Mouse (Mus musculus) brain, adult 10 weeks (tissue): ENCODE measurements around the gene Olfr1206. TPM values are rescaled to one million over a fixed set of nuclear protein-coding genes. Genes with fewer than 3 reads are reported as not detected.

Source experiments
- polyA plus RNA-seq: library from polyadenylated mRNA; stranded (reverse); fragments of 350-450 nt; fragmentation: Illumina TruSeq; extraction: RNeasy Lipid Tissue Mini Kit (QIAGEN cat#74804); gene quantifications from one replicate; pipeline ENCODE4 v1.2.3, GENCODE M21; 2015; ENCODE audit warnings: low read depth, low replicate concordance

Olfr1206 gene
- not detected for polyA plus RNA-seq

GRCm38 (mm10) chr2:88862931-88863330 is at the start of gene Olfr1206:
Olfr1206 (plus strand) TSS chr2:88863231.

GRCm38 (mm10) chr2:88814196-88814595 is 48.8 kb upstream of the Olfr1206 start, which contains the start of gene Olfr1202:
Olfr1202 (plus strand) TSS chr2:88814496.

GRCm38 (mm10) chr2:88829437-88829836 is 33.6 kb upstream of the Olfr1206 start, which contains the start of gene Olfr1205:
Olfr1205 (plus strand) TSS chr2:88829737.

DNA sequence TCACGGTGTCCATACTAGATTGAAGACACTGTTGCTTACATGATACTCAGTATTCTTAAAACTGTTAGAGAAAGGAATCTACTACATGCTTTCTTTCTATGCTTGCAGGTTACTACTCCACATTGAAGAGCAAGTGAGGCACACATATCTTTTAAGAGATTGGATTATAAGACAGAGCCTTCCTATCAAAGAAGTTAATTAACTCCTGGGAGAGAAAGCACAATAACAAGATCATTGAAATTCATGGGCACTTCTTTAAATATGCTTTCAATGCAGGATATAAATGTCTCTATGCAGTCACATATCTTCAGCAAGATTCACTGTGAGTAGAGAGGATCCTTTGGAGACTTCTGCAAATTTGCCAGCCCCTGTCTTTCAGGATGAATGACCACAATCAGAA is 14.0 kb upstream of the Olfr1206 start, which contains the start of gene Olfr1204:
Gene Olfr1204 (plus strand): TSS at position 301 of the 400 bp plus-strand sequence.

GRCm38 (mm10) chr2:88902211-88902610 is 39.2 kb downstream of the Olfr1206 start, which contains the start of gene Olfr1208:
Olfr1208 (minus strand) TSS chr2:88902311.

GRCm38 (mm10) chr2:88915057-88915456 is 52.0 kb downstream of the Olfr1206 start, which contains the start of gene Olfr1209:
Olfr1209 (minus strand) TSS chr2:88915157.

Other genes with a start within 250 kb of the Olfr1206 start
- gene Olfr1191-ps1, start 222.7 kb upstream of the Olfr1206 start, polyA plus RNA-seq = not detected
- not detected for gene Olfr1192-ps1, start 214.7 kb upstream of the Olfr1206 start, polyA plus RNA-seq
- not detected for gene Olfr1193, start 187.6 kb upstream of the Olfr1206 start, polyA plus RNA-seq
- gene Olfr1195, start 174.0 kb upstream of the Olfr1206 start, polyA plus RNA-seq = not detected
- not detected for gene Olfr1196, start 158.6 kb upstream of the Olfr1206 start, polyA plus RNA-seq
- not detected for gene Olfr1197, start 130.9 kb upstream of the Olfr1206 start, polyA plus RNA-seq
- not detected for gene Olfr1198, start 111.9 kb upstream of the Olfr1206 start, polyA plus RNA-seq
- not detected for gene Olfr1199, start 102.8 kb upstream of the Olfr1206 start, polyA plus RNA-seq
- gene Olfr1200, start 92.7 kb upstream of the Olfr1206 start, polyA plus RNA-seq = not detected
- gene Olfr1201, start 70.2 kb upstream of the Olfr1206 start, polyA plus RNA-seq = not detected
- not detected for gene Olfr1202, start 48.7 kb upstream of the Olfr1206 start, polyA plus RNA-seq
- gene Olfr1205, start 33.5 kb upstream of the Olfr1206 start, polyA plus RNA-seq = not detected
- not detected for gene Olfr1204, start 13.9 kb upstream of the Olfr1206 start, polyA plus RNA-seq
- gene Olfr1208, start 39.1 kb downstream of the Olfr1206 start, polyA plus RNA-seq = not detected
- not detected for gene Olfr1209, start 51.9 kb downstream of the Olfr1206 start, polyA plus RNA-seq
- gene Olfr1211, start 74.9 kb downstream of the Olfr1206 start, polyA plus RNA-seq = not detected
- not detected for gene Olfr1212, start 90.7 kb downstream of the Olfr1206 start, polyA plus RNA-seq
- gene Gm13762, start 117.0 kb downstream of the Olfr1206 start, polyA plus RNA-seq = not detected
- gene Olfr1214, start 129.4 kb downstream of the Olfr1206 start, polyA plus RNA-seq = not detected
- gene Olfr1215, start 143.7 kb downstream of the Olfr1206 start, polyA plus RNA-seq = not detected
- gene Olfr1216, start 155.1 kb downstream of the Olfr1206 start, polyA plus RNA-seq = not detected
- not detected for gene Olfr1217, start 168.8 kb downstream of the Olfr1206 start, polyA plus RNA-seq
- gene Olfr1218, start 198.0 kb downstream of the Olfr1206 start, polyA plus RNA-seq = not detected
- not detected for gene Olfr1219, start 220.3 kb downstream of the Olfr1206 start, polyA plus RNA-seq
- not detected for gene Olfr1220, start 243.6 kb downstream of the Olfr1206 start, polyA plus RNA-seq